Mouse (Mus musculus) subcutaneous adipose tissue, adult 2 months (tissue): ENCODE measurements around the gene 9330182O14Rik. TPM values are rescaled to one million over a fixed set of nuclear protein-coding genes. Genes with fewer than 3 reads are reported as not detected.

Experiments used
- polyA plus RNA-seq: library from polyadenylated mRNA; depleted of rRNA; stranded (reverse); fragments of >200 nt; gene quantifications from 2 replicates; pipeline ENCODE4 v1.2.3, GENCODE M21; 2012; ENCODE audit warnings: low replicate concordance; rRNA removed

9330182O14Rik gene
- polyA plus RNA-seq: not detected in 2 replicates

GRCm38 (mm10) chr15:40134152-40134792, at the start of gene 9330182O14Rik:
9330182O14Rik (plus strand) TSS chr15:40134365.

